Mouse (Mus musculus): ENCODE results near the gene Mtfmt.

The Mtfmt gene

DNA sequence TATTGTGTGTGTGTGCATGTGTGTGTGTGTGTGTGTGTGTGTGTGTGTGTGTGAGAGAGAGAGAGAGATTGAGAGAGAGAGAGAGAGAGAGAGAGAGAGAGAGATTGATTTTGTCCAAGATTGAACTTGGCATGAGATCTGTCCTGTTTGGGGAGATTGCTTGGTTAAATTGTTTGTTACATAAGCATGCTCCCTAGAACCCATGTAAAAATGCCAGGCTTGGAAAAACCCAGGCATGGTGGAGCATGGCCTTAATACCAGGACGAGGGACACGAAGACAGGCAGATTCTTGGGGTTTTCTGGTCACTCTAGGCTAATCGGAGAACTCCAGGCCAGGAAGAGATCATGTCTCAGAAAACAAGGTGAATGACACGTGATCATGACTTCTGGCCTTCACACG is 7.6 kb upstream of the Mtfmt start:
- no peak for DNase-seq

DNA sequence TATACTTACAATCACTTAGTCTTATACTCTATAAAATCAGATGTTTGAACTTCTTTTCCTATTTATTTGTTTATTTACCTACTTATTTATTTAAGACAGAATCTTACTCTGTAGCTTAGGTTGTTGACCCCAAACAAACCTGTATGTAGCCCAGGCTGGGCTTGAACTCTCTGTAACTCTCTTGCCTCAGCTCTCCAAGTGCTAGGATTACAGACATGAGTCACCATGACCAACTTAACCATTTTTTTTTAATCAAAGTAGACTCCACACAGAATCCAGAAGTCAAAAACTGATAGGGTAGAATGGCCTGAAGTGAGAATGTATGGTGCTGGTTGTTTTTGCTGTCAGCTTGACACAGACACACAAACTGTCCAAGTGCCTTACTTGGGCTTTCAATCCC is 5.2 kb upstream of the Mtfmt start:
- no peak for DNase-seq

DNA sequence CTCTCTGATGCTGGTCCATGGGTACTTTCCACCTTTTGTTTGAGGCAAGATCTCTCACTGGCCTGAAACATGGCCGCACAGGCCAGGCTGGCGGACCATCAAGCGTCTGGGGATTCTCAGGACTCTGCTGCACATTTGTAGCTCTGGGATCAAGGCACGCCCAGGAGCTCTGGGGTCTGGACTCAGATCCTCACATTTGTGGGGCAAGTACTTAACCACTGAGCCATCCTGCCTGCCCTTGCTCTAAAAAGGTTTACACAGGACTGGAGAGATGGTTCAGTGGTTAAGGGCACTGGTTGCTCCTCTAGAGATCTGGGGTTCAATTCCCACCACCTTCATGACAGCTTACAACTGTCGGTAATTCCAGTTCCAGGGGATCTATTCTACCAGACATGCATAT is 4.7 kb upstream of the Mtfmt start:
- DNase-seq, result no peak

DNA sequence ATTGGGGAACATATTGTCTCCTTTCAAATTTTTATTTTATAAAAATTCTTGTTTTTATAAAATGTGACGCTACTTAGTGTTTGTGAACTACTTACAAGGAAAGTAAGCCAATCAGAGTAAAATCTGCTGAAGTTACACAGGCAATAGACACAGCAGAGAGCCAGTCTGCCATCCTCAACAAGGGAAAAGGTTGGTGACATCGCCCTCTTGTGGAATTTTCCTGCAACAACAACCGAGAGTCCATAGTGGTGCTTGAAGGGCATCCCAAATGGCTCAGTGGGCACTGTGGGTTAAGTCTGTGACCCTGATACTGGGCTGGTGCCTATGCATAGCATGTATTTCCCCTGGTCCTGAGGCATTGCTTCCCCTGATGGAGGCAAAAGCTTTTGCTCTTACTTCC is 3.3 kb upstream of the Mtfmt start:
- peak; percentile 83 for DNase-seq

DNA sequence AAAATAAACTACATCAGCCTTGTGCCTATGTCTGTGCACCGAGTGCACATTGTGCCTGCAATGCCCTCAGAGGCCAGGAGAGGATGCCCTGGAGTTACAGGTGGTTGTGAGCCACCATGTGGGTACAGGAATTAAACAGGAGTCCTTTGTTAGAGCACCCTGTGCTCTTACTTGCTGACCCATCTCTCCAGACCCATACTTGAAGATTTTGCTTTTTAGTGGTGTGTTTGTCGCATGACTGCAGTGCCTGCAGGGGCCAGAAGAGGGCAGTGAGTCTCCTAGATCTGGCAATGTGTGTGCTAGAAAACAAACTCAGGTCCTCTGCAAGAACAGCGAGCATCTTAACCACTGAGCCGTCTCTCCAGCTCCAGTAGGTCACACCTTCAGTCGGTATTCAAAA is 1.4 kb upstream of the Mtfmt start:
- DNase-seq, result no peak

DNA sequence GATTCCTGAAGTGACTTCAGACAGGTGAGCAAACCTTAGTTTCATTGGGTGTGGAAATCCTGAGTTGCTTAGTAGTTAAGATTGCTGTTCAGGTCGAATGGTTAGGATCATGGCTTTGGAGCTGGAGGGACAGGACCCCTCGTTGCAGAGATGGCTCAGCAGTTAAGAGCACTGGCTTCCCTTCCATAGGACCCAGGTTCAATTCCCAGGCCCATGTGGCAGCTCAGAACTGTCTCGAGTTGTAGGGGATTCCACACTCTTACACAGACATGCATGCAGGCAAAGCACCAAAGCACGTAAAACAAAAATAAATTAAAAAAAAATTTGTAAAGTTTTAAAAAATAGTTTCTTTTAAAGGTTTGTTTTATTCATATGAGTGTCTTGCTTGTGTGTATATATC is 371 bp upstream of the Mtfmt start:
- no peak for DNase-seq

DNA sequence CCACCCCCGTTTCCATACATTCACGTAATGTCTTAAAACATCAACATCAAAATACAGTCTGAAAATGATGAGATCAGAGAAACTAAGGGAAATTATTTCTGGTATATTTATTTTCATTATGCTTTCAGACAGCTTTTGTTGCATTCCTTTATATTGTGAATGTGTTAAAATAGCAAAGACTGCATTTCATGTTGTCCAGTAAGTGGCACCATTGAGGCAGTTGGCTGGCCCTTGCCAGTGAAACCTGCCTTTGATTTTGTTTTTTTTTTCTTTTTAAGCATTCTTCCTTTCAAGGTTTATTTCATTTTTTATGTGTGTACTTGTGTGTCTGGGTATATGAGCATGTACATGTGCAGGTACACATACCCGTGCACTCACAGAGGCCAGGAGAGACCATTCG is 9.1 kb downstream of the Mtfmt start:
- no peak for DNase-seq

DNA sequence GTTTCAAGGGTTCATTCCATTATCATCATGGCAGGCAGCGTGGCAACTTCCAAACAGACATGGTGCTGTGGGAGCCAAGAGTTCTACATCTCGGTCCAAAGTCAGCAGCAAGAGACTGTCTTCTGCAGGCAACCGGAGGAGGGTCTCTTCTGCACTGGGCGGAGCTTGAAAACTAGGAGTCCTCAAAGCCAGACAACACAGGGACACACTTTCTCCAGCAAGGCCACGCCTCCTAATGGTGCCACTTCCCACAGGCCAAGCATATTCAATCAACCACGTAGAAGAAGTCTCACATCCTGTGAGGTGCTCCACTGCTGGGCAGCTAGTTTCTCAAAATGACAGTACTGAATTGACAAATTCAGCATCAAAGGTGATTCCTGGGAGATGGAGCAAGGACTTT is 12.4 kb downstream of the Mtfmt start:
- DNase-seq, result no peak

DNA sequence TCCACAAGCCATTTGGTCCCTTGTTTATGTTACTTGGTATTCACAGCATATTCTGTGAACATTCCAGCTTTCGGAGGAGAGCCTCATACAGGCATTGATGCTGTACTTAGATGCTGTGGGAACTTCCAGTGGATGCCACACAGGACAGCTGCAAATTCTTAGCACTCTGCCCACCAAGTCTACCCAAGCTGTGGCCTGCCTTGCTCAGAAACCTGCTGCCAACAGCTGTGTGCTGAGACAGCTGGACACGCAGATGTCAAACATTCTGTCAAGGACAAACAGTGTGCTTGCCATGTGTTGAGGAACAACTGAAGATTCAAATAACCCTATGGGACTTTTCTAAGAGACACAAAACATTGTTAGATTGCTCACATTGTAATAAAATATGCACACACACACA is 23.4 kb downstream of the Mtfmt start:
- no peak for DNase-seq

DNA sequence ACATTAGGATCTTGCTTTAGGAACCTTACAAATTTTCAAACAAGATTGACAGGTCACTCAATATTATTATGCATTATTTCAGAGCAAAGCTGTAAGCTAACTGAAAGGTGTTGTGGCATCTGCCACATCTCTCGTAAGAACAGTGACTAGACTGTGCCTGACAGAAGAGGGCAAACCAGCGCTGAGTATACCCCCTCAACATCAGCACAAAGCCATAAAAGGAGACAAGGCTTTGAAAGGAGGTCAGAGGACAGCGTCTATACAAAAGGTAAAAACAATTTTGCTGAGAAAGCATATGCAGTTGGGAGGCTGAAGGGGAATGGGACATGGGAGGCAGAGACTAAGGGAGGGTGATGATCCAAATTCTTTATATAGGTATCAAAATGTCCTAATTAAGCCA is 24.6 kb downstream of the Mtfmt start:
- no peak for DNase-seq

DNA sequence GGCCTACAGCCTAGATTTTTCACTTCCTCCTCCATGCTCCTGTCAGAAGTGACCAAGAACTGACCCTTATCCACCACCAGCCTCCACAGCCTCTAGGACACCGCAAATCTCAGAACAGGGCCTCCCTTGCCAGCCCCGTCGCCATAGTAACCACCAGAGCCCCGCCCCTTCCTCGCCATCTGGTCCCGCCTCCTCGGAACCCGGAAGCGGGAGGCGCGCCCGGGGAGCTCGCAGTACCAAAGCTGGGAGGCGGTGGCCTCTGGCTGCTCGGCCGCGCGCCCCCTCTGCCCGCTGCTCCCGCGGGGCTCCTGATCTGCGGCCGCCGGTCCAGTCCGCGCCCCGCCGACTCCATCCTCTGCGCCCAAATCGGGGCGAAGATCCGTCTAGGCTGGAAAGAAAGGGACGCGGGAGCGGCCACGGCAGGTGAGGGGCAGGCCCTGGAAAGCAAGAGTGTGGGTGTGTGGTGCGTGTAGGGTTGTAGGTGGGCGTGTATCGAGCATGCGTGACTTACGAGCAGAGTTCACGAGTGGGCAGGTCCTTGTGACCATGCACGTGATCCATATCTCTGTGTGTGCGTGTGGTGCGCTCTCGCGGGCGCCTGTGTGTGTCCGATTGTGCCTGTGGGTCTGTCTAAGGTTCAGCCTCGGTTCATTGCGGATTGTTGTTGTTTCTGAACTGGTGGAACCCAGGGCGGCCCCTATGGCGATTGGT is 25.3 kb downstream of the Mtfmt start, which contains the start of gene Spg21:
Gene Spg21, plus strand, starts transcription at position 216 of the 711 bp plus-strand sequence.
- peak; percentile 94 for DNase-seq

DNA sequence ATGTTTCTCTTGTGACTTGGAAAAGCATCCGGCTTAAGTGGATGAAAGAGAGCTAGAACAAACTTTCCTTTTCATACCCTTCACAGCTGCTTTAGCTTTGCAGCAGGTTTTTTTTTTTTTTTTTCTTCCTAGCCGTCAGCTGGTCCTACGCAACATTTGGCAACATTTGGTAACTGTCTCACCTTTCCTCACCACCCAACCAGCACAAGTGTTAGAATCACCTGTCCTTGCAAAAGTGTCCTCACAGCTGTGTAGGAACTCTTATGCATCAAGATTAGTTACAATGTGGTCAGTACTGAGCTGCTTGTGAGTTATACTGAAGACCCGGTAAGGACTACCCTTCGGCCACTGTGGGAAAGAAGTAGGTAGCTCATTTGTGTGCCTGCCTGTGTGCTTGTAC is 27.0 kb downstream of the Mtfmt start:
- no peak for DNase-seq

DNA sequence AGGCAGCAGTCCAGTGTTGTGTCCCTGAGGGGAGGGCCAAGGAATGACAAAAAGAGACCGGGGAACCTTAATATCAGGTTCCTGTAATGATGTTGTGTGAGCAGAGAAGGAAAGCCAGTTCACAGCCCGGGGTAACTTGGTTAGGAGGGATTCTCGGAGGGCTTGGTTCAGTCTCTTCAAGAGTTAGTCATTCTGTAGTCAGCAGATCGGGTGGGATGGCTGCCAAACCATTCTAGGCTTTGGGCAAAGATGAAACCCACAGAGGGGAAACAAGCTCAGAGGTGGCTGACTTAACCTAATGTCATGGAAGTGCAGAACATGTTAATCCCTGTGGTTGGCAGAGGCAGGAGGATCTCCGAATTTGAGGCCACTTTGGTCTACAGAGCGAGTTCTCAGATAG is 28.6 kb downstream of the Mtfmt start:
- no peak for DNase-seq

DNA sequence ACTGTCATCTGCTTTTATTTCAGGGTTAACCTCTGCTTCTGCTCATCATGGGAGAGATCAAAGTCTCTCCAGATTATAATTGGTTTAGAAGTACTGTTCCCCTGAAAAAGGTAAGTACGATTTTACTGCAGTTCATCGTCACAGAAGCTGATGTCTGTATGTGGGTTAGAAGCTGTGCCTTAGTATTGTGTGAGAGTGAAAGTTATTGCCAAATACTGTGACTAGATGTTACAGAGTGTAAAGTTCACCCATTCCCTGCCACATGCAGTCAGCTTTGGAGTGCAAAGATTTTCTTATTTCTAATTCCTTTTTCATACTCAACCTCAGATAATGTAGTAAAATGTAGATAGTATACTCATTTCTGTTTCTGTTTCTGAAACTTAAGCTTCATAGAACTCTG is 29.7 kb downstream of the Mtfmt start:
- no peak for DNase-seq

DNA sequence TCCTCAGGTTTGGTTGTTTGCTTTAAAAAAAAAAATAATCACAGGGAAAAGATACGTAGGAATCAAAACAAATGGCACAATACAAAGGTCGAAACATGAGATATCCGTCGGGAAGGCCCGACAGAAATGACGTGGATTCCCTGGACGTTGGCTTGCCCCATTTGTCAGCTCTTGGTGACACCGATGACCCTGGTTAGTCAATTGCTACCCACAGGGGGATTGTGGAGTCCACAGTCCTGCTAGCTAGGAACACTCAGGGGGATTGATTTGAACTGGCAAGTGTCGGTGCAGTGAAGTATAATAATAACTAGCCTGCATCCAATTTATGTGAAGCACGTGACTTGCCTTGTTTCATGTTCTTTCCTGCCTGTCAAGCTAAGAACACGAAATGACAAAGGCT is 32.1 kb downstream of the Mtfmt start:
- DNase-seq, result no peak

DNA sequence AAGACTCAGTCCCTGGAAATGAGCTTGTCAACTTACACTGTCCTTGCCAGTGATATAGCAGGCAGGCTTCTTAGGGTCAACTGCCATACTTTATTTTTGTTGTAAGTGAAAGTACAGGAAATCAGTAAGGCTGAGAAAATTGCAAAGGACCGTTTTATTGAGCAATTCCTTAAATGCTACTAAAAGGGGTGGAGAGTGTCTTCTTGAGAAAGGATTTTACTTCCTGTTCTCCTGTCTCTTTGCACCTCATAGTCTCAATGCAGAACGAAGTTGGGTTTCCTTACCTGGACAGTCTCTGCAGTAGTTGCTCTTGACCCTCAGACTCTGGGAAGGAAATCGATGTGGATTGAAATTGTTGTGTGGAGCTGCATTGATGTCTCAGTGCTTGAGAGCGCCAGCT is 37.2 kb downstream of the Mtfmt start:
- DNase-seq, result no peak

DNA sequence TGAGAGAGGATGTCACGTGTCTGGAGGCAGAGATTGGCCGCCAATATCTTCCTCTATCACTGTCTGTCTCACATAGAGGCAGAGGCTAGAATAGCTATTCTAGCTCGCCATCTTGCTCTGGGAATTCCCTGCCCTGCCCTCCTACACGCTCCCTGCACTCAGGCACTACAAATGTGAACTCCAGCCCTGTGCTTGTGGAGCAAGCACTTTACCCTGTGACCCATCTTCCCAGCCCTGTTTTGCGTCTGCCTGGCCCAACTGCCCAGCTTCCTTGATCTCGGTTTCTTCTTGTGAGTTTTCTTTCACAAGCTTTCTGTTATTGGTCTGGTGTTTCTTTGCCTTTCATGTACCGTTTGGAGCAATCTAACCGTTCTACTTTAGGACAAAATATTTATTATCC is 43.6 kb downstream of the Mtfmt start:
- no peak for DNase-seq

DNA sequence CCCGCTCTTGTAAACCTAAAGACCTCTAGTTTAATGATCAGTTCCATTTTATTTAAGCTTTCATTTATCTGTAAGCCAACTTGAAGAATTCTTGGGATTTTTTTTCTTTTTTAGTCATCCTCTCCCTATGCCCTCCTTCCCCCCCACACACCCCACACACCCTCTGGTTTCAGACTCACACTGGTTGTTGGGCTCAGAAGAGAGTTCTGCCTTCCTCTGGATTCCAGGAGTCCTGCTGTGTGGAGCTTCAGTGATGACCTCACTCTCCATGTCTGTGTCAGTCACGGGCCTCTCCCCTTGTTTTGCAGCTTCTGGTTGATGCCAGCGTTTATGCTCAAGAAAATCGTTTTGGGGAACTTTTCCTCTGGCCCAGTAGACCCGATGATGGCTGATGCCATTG is 44.5 kb downstream of the Mtfmt start:
- DNase-seq, result no peak

DNA sequence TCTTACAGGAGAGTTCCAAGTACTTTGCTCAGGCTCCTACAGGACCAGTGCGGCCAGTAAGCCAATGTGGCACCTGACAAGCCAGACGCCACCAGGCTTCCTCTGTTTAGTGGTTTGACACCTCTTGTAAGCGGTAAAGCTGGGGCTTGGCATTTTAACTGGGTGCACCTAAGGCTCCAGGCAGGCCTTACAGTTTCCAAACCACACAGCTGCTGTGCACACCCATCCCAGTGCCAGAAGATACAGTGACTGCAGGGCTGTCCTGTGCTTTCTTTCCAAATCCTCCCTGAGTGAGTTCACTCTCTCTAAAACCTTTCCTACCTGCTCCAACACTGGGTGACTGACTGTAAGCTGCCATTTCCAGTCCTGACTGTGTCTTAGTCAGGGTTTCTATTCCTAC is 55.9 kb downstream of the Mtfmt start:
- DNase-seq, result no peak

DNA sequence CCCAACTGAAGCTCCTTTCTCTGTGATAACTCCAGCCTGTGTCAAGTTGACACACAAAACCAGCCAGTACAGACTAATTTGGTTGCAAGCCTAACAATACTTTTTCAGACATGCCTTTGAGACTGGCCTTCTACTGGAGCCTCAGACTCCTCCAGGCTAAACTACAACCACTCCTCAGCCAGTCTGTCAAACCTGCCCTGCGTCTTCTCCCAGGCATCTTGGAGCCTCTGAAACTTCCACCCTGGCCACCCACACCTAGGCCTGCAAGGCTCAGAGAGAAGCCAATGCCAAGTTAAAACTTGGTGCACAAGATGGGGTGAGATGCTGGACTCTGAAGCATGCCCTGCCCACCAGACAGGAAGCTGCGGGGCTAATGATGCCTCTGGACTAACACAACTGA is 56.8 kb downstream of the Mtfmt start:
- no peak for DNase-seq

DNA sequence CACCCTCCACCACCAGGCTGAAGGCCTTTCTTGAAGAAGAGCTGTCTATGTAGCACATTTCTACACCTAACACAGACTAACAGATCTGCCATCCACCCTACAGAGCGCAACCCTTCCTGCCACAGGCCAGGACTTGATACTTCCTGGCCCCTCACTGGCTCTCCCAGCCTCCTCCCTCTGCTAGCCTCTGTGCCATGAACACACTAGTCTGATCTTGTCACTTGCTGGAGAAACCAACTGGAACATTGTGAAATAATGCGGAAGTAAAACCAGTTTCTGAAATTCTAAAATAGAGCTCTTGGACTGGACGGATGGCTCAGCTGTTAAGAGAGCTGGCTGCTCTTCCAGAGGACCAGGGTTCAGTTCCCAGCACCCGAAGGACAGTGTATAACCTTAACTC is 57.3 kb downstream of the Mtfmt start:
- no peak for DNase-seq

DNA sequence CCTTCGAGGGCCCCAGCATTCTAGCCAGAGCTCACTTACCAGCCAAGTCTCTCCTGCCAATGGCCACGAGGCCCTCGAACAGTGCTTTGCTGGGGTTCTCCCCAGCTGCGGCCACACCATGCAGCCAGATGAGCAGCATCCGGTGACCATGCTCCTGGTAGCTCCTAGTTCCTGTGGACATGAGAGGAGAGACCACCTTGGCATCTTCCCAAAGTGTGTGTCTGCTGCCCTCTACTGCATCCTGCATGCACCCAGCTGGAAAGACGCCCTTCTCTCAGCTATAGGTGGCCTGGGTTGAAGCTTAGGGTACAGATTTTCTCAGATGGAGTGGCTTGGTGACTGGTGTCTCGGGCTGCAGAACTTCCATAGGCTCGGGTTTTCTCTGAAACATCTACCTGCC is 66.6 kb downstream of the Mtfmt start:
- no peak for DNase-seq

All from right cerebral cortex, postnatal 25 days (tissue).